Mouse (Mus musculus) frontal cortex, postnatal 14 days (tissue): ENCODE measurements around the gene Gpr26.

ENCODE experiments used
- DNase-seq, 2 experiments: peaks; one replicate each; pipeline ENCODE4 v3.0.0; 2022; ENCODE audit warnings: low spot score in 2 of 2

Gene Gpr26

GRCm38 (mm10) chr7:132025591-132025990, 59.3 kb downstream of the Gpr26 start:
- no peak for DNase-seq

GRCm38 (mm10) chr7:132026671-132027070, 60.4 kb downstream of the Gpr26 start:
- DNase-seq: no peak

- no peak for DNase-seq
Measured at GRCm38 (mm10) chr7:132031940-132032531, 65.8 kb downstream of the Gpr26 start.
